ENCODE assay signal across 8 mouse cellular contexts in genomic region chr11:59201216-59202002, GRCm38 (mm10). TPM values are rescaled to one million over a fixed set of nuclear protein-coding genes. Genes with fewer than 3 reads are reported as not detected.
DNase-seq lines count a peak whose midpoint lies in the region; ATAC-seq and TF ChIP-seq lines count a peak whose summit lies in the region.

No protein-coding gene starts in this region.

- 0 out of 2 replicates have a peak overlapping the region, but pooled peaks have one; percentile 60 for H3K27ac ChIP-seq in kidney, embryonic 14.5 days (ENCODE audit: low read depth, low read length)
- H3K27ac ChIP-seq in brown adipose tissue, adult 24 weeks (replicated peaks; ENCODE audit: low read depth, low read length): peak overlapping the region; percentile 53
- H3K27ac ChIP-seq in hindbrain, postnatal 0 days: peak overlapping the region; percentile 46; the same call in 1 of the 2 replicates
- peak overlapping the region; percentile 68; the same call in 1 of the 2 replicates for H3K27ac ChIP-seq in midbrain, embryonic 16.5 days (ENCODE audit: low read length)

- peak overlapping the region; percentile 86 for H3K4me2 ChIP-seq in kidney, embryonic 14.5 days (replicated peaks; ENCODE audit: low read depth, low read length)
- H3K4me2 ChIP-seq in hindbrain, postnatal 0 days (ENCODE audit: low read depth, low read length): peak overlapping the region; percentile 96
- H3K4me2 ChIP-seq in midbrain, embryonic 16.5 days (ENCODE audit: low read length): peak overlapping the region; percentile 96

- peaks cover 12% of the 10 kb centered on the region for H3K36me3 ChIP-seq in kidney, embryonic 14.5 days (ENCODE audit: control insufficient read depth, insufficient read depth, low read length)
- peaks cover 16% of the 10 kb centered on the region; the same call in 1 of the 2 replicates for H3K36me3 ChIP-seq in hindbrain, postnatal 0 days (ENCODE audit: insufficient read depth, low read length)
- peaks cover 5% of the 10 kb centered on the region; the same call in 1 of the 2 replicates for H3K36me3 ChIP-seq in midbrain, embryonic 16.5 days (ENCODE audit: control insufficient read depth, insufficient read depth, low read length)

- 0 out of 2 replicates have a peak, but pooled peaks have one; percentile 7 for ATAC-seq in kidney, embryonic 14.5 days (ENCODE audit: low FRiP score, low TSS enrichment)
- ATAC-seq in hindbrain, postnatal 0 days: no peak; the same call in 1 of the 2 replicates
- no peak for ATAC-seq in midbrain, embryonic 16.5 days

- peak overlapping the region; percentile 65; the same call in 1 of the 2 replicates for H3K9ac ChIP-seq in kidney, embryonic 14.5 days (ENCODE audit: low read depth, low read length)
- peak overlapping the region; percentile 86 for H3K9ac ChIP-seq in hindbrain, postnatal 0 days (replicated peaks; ENCODE audit: low read length)
- peak overlapping the region; percentile 83 for H3K9ac ChIP-seq in midbrain, embryonic 16.5 days (ENCODE audit: low read depth, low read length)

- H3K4me3 ChIP-seq in kidney, embryonic 14.5 days (ENCODE audit: low read length): peak overlapping the region; percentile 53
- H3K4me3 ChIP-seq in brown adipose tissue, adult 24 weeks (ENCODE audit: insufficient read depth, low read depth, low read length): peak overlapping the region; percentile 86
- H3K4me3 ChIP-seq in hindbrain, postnatal 0 days (ENCODE audit: low read length): peak overlapping the region; percentile 63
- peak overlapping the region; percentile 90 for H3K4me3 ChIP-seq in midbrain, embryonic 16.5 days (ENCODE audit: low read depth, low read length)

- DNase-seq in kidney, adult 11 months: no peak
- no peak for DNase-seq in hindbrain, postnatal 0 days (ENCODE audit: low spot score)
- DNase-seq in cerebellum, adult 8-10 months: no peak
- DNase-seq in cerebellum, postnatal 10 days: no peak
- no peak for DNase-seq in gastrocnemius, adult 8-10 months (ENCODE audit: low spot score in 2 of 2)

- TF ChIP-seq CTCF in hindbrain, postnatal 0 days (IDR thresholded peaks at IDR 0.05; ENCODE audit: low read depth): no peak

- no peaks in the 10 kb centered on the region for H3K9me3 ChIP-seq in kidney, embryonic 14.5 days (ENCODE audit: control insufficient read depth, low read length)
- no peaks in the 10 kb centered on the region for H3K9me3 ChIP-seq in hindbrain, postnatal 0 days (ENCODE audit: low read length)
- H3K9me3 ChIP-seq in midbrain, embryonic 16.5 days (replicated peaks; ENCODE audit: control insufficient read depth, low read length, poor library complexity, severe bottlenecking): no peaks in the 10 kb centered on the region

- H3K4me1 ChIP-seq in kidney, embryonic 14.5 days (ENCODE audit: control insufficient read depth, insufficient read depth, low read length): 0 out of 2 replicates have a peak, but pooled peaks cover 6% of the 10 kb centered on the region
- H3K4me1 ChIP-seq in brown adipose tissue, adult 24 weeks (ENCODE audit: control insufficient read depth, insufficient read depth, insufficient read length, low read length): peaks cover 5% of the 10 kb centered on the region; the same call in 1 of the 2 replicates
- H3K4me1 ChIP-seq in hindbrain, postnatal 0 days (ENCODE audit: insufficient read depth, low read length): peaks cover 9% of the 10 kb centered on the region; the same call in 1 of the 2 replicates
- H3K4me1 ChIP-seq in midbrain, embryonic 16.5 days (ENCODE audit: control insufficient read depth, insufficient read depth, low read length): peaks cover 15% of the 10 kb centered on the region

- WGBS in kidney, embryonic 14.5 days: 31% methylated on average over 16 of the region's 16 CpGs
- 36% methylated on average over 16 of the region's 16 CpGs for WGBS in hindbrain, postnatal 0 days
- WGBS in midbrain, embryonic 16.5 days: 36% methylated on average over 16 of the region's 16 CpGs

- H3K27me3 ChIP-seq in kidney, embryonic 14.5 days (ENCODE audit: control insufficient read depth, insufficient read depth, low read length): no peaks in the 10 kb centered on the region
- no peaks in the 10 kb centered on the region for H3K27me3 ChIP-seq in hindbrain, postnatal 0 days (ENCODE audit: insufficient read depth, low read length)
- H3K27me3 ChIP-seq in midbrain, embryonic 16.5 days (ENCODE audit: control insufficient read depth, insufficient read depth, low read depth, low read length): no peaks in the 10 kb centered on the region

RNA-seq across cellular contexts. Expression of gene Mrpl55, which starts 0.9 kb away (rescaled TPM):
- polyA plus RNA-seq in kidney, embryonic 14.5 days (2014; fragmentation: Nextera tagmentation; extraction: Ambion mirVana): 113 and 128 TPM in 2 replicates
- 118 and 139 TPM in 2 replicates for polyA plus RNA-seq in brown adipose tissue, adult 24 weeks (2012; ENCODE audit: insufficient read depth, insufficient read length, missing spikeins)
- 88.3 and 90.6 TPM in 2 replicates for total RNA-seq in hindbrain, postnatal 0 days (2014; rRNA removed)
- polyA plus RNA-seq in hindbrain, postnatal 0 days (2015; fragmentation: Nextera tagmentation; extraction: Ambion mirVana): 119 and 123 TPM in 2 replicates
- 80.3 and 91.1 TPM in 2 replicates for polyA plus RNA-seq in midbrain, embryonic 16.5 days (2015; fragmentation: Nextera tagmentation; extraction: Ambion mirVana)
- 10 to 100 TPM; 51.9 to 58.6 (median 56.0) TPM for total RNA-seq in gastrocnemius, adult 8-10 months (2022)

RNA-seq across cellular contexts. Expression of gene 2310033P09Rik, which starts 6.7 kb away (rescaled TPM):
- polyA plus RNA-seq in kidney, embryonic 14.5 days (2014; fragmentation: Nextera tagmentation; extraction: Ambion mirVana): 36.9 and 41.8 TPM in 2 replicates
- 5.6 and 11.0 TPM in 2 replicates for polyA plus RNA-seq in brown adipose tissue, adult 24 weeks (2012; ENCODE audit: insufficient read depth, insufficient read length, missing spikeins)
- total RNA-seq in hindbrain, postnatal 0 days (2014; rRNA removed): 4.3 and 4.7 TPM in 2 replicates
- polyA plus RNA-seq in hindbrain, postnatal 0 days (2015; fragmentation: Nextera tagmentation; extraction: Ambion mirVana): 24.8 and 29.2 TPM in 2 replicates
- 25.0 and 25.2 TPM in 2 replicates for polyA plus RNA-seq in midbrain, embryonic 16.5 days (2015; fragmentation: Nextera tagmentation; extraction: Ambion mirVana)
- 1 to 10 TPM; 1.9 to 3.1 (median 2.5) TPM for total RNA-seq in gastrocnemius, adult 8-10 months (2022)

RNA-seq across cellular contexts. Expression of gene Guk1, which starts 9.4 kb away (rescaled TPM):
- polyA plus RNA-seq in kidney, embryonic 14.5 days (2014; fragmentation: Nextera tagmentation; extraction: Ambion mirVana): 132 and 149 TPM in 2 replicates
- 89.3 and 122 TPM in 2 replicates for polyA plus RNA-seq in brown adipose tissue, adult 24 weeks (2012; ENCODE audit: insufficient read depth, insufficient read length, missing spikeins)
- total RNA-seq in hindbrain, postnatal 0 days (2014; rRNA removed): 124 TPM in 2 replicates
- polyA plus RNA-seq in hindbrain, postnatal 0 days (2015; fragmentation: Nextera tagmentation; extraction: Ambion mirVana): 258 and 271 TPM in 2 replicates
- polyA plus RNA-seq in midbrain, embryonic 16.5 days (2015; fragmentation: Nextera tagmentation; extraction: Ambion mirVana): 242 and 261 TPM in 2 replicates
- total RNA-seq in gastrocnemius, adult 8-10 months (2022): 10 to 100 TPM; 36.2 to 43.1 (median 36.8) TPM

RNA-seq across cellular contexts. Expression of gene Gjc2, which starts 18.4 kb away (rescaled TPM):
- 0.11 and 0.28 TPM in 2 replicates for polyA plus RNA-seq in kidney, embryonic 14.5 days (2014; fragmentation: Nextera tagmentation; extraction: Ambion mirVana)
- polyA plus RNA-seq in brown adipose tissue, adult 24 weeks (2012; ENCODE audit: insufficient read depth, insufficient read length, missing spikeins): not detected in 2 replicates
- total RNA-seq in hindbrain, postnatal 0 days (2014; rRNA removed): 2.3 and 3.2 TPM in 2 replicates
- 0.38 and 0.76 TPM in 2 replicates for polyA plus RNA-seq in hindbrain, postnatal 0 days (2015; fragmentation: Nextera tagmentation; extraction: Ambion mirVana)
- 0.21 and 0.30 TPM in 2 replicates for polyA plus RNA-seq in midbrain, embryonic 16.5 days (2015; fragmentation: Nextera tagmentation; extraction: Ambion mirVana)
- total RNA-seq in gastrocnemius, adult 8-10 months (2022): under 1 TPM in 1 of 4 experiments, not detected in 3; 0.16 TPM

RNA-seq across cellular contexts. Expression of gene Arf1, which starts 26.7 kb away (rescaled TPM):
- 544 and 644 TPM in 2 replicates for polyA plus RNA-seq in kidney, embryonic 14.5 days (2014; fragmentation: Nextera tagmentation; extraction: Ambion mirVana)
- polyA plus RNA-seq in brown adipose tissue, adult 24 weeks (2012; ENCODE audit: insufficient read depth, insufficient read length, missing spikeins): 211 and 220 TPM in 2 replicates
- total RNA-seq in hindbrain, postnatal 0 days (2014; rRNA removed): 352 and 363 TPM in 2 replicates
- 609 and 632 TPM in 2 replicates for polyA plus RNA-seq in hindbrain, postnatal 0 days (2015; fragmentation: Nextera tagmentation; extraction: Ambion mirVana)
- 644 and 651 TPM in 2 replicates for polyA plus RNA-seq in midbrain, embryonic 16.5 days (2015; fragmentation: Nextera tagmentation; extraction: Ambion mirVana)
- 100 to 1,000 TPM; 244 to 252 (median 245) TPM for total RNA-seq in gastrocnemius, adult 8-10 months (2022)
